Mouse (Mus musculus) forebrain, embryonic 15.5 days (tissue): ENCODE measurements around the gene Fam149b. TPM values are rescaled to one million over a fixed set of nuclear protein-coding genes. Genes with fewer than 3 reads are reported as not detected.
"Not testable (repeated sequence)": the region's sequence is repeated elsewhere in the genome, so short reads cannot be mapped to it uniquely, and the experiment has no call there.

Source experiments
- ATAC-seq: fragments of 200-750 bp; cut with Nextera tagmentation; replicated peaks from 2 replicates; pipeline ENCODE4 v1.8.0; 2017; ENCODE audit warnings: mild to moderate bottlenecking, moderate TSS enrichment, moderate library complexity
- H3K27ac ChIP-seq: fragments of 300-500 bp; sonication (generic); replicated peaks from 2 replicates; pipeline ENCODE4 v1.5.1; 2015; ENCODE audit warnings: mild to moderate bottlenecking, inconsistent platforms
- H3K27me3 ChIP-seq: fragments of 300-500 bp; sonication (generic); 2 replicates; pipeline ENCODE4 v1.6.1; 2015; ENCODE audit warnings: inconsistent platforms
- H3K36me3 ChIP-seq: fragments of 300-500 bp; sonication (generic); 2 replicates; pipeline ENCODE4 v1.6.1; 2015; ENCODE audit warnings: mild to moderate bottlenecking, inconsistent platforms
- H3K4me1 ChIP-seq: fragments of 300-500 bp; sonication (generic); 2 replicates; pipeline ENCODE4 v1.6.1; 2015; ENCODE audit warnings: inconsistent platforms
- H3K4me2 ChIP-seq: fragments of 300-500 bp; sonication (generic); replicated peaks from 2 replicates; pipeline ENCODE4 v1.6.1; 2015; ENCODE audit warnings: mild to moderate bottlenecking, inconsistent platforms
- H3K4me3 ChIP-seq: fragments of 300-500 bp; sonication (generic); 2 replicates; pipeline ENCODE4 v1.5.1; 2015; ENCODE audit warnings: mild to moderate bottlenecking, inconsistent platforms
- H3K9ac ChIP-seq: fragments of 300-500 bp; sonication (generic); replicated peaks from 2 replicates; pipeline ENCODE4 v1.6.1; 2015; ENCODE audit warnings: mild to moderate bottlenecking, inconsistent platforms
- H3K9me3 ChIP-seq: fragments of 300-500 bp; sonication (generic); 2 replicates; pipeline ENCODE4 v1.6.1; 2016; ENCODE audit warnings: inconsistent platforms
- WGBS: fragments of 180-500 bp; shearing (Covaris S2); methylation state at CpG from one replicate; pipeline ENCODE4 v1.1.7; 2015; ENCODE audit warnings: mixed read lengths; 5-methylcytosine and 5-hydroxymethylcytosine counted together
- polyA plus RNA-seq: library from polyadenylated mRNA; unstranded; fragments of >200 nt; fragmentation: Nextera tagmentation; extraction: Ambion mirVana; gene quantifications from 2 replicates; pipeline ENCODE4 v1.2.1, GENCODE M21; 2015

Fam149b gene
- 42.3 and 43.3 TPM in 2 replicates for polyA plus RNA-seq

DNA sequence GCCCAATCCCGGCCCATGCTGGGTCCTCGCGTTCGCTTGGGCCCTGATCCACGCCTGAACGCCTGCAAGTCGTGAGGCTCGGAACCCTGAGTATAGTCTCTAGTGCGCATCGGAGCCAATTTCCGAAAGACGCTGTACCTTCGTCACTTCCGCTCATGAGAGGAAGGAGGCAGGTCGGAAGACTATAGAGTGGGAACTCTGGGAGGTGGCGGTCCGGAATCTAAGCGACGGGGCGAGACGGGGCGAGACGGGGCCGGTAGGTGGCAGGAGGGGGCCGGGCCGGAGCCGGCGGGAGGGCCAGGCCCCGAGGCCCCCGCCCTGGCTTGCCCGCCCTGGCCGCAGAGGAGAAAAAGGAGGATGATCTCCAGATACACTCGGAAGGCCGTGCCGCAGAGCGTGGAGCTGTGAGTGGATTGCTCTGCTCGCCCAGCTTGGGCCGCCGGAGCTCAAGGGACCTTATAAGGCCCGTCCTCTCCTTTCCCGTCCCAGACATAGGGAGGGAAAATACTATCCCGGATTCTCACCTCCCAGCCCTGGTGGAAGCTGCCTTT, at the start of gene Fam149b, which contains the start of gene Ecd:
Fam149b (plus strand) TSS at position 172 of the 551 bp plus-strand sequence.
Ecd (minus strand) TSS at position 131 of the 551 bp plus-strand sequence.
- H3K4me1 ChIP-seq = peaks cover 28% of the 10 kb centered on the region
- WGBS = under 1% methylated on average over 42 of the region's 42 CpGs
- peak within 1 kb of the TSS; percentile 87 for H3K27ac ChIP-seq
- peak within 1 kb of the TSS; percentile 89 for H3K4me3 ChIP-seq
- H3K9me3 ChIP-seq = no peaks in the 10 kb centered on the region
- no peaks in the 10 kb centered on the region for H3K27me3 ChIP-seq
- H3K9ac ChIP-seq = peak within 1 kb of the TSS; percentile 99
- peaks cover 10% of the 10 kb centered on the region for H3K36me3 ChIP-seq
- peak within 1 kb of the TSS; percentile 67 for H3K4me2 ChIP-seq
- peak; percentile 98 for ATAC-seq

DNA sequence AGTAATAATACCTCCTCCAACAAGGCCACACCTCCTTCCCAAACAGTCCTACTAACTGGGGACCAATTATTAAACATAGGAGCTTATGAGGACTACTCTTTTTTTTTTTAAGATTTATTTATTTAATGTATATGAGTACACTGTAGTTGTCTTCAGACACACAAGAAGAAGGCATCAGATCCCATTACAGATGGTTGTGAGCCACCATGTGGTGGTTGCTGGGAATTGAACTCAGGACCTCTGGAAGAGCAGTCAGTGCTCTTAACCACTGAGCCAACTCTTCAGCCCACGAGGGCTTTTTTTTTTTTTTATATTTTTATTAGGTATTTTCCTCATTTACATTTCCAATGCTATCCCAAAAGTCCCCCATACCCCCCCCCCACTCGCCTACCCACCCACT, 42.9 kb upstream of the Fam149b start:
- not testable (repeated sequence) for H3K27me3 ChIP-seq, H3K9me3 ChIP-seq, H3K4me2 ChIP-seq, H3K4me3 ChIP-seq, H3K27ac ChIP-seq, ATAC-seq, H3K9ac ChIP-seq, H3K4me1 ChIP-seq, H3K36me3 ChIP-seq
- 63% methylated on average over 2 of the region's 2 CpGs for WGBS

DNA sequence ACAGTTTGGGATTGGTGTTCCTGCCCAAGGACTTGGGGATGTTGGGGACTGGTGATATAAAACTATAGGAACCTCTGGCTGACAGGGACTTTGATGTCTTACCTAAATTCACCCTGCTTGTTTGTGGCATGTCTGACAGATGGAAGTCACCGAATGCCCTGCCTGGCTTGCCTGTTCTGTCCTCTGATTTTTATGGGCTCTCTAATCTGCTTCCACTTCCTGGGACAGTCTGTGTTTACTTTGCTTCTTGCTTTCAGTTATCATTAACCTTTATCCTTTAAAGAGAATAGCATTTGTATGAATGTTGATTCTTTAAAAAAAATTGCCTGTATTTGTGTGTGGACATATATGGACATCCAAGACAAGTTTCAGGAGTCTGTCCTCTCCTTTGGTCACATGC, 32.8 kb upstream of the Fam149b start:
- 94% methylated on average over 1 of the region's 1 CpGs for WGBS
- H3K4me1 ChIP-seq = no peaks in the 10 kb centered on the region
- H3K4me2 ChIP-seq = no peak overlapping the region
- no peak overlapping the region for H3K27ac ChIP-seq
- no peak overlapping the region for H3K4me3 ChIP-seq
- no peak overlapping the region for H3K9ac ChIP-seq
- no peaks in the 10 kb centered on the region for H3K27me3 ChIP-seq
- peaks cover 25% of the 10 kb centered on the region; the same call in 1 of the 2 replicates for H3K36me3 ChIP-seq
- H3K9me3 ChIP-seq = no peaks in the 10 kb centered on the region
- ATAC-seq = no peak

DNA sequence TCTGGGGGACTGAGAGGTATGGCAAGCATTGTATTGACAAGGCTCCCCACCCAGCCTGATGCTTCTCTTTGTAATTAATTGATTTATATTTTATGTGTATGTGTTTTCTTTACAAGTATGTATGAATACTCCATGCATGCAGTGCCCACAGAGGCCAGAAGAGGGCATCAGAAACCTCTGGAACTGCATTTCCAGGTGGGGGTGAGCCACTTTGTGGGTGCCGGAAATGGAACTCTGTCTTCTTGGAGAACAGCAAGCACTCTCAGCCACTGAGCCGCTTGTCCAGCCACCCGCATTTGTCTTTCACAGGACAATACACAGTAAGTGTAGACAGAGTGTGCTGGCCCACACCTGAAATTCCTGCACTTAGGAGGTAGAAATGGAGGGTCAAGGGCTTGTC, 28.5 kb upstream of the Fam149b start:
- Histone ChIP-seq H3K27me3 (no peaks in the 10 kb centered on the region), H3K27ac (no peak overlapping the region), H3K36me3 (peaks cover 41% of the 10 kb centered on the region), H3K4me1 (no peaks in the 10 kb centered on the region), H3K4me3 (no peak overlapping the region), H3K4me2 (no peak overlapping the region), H3K9me3 (no peaks in the 10 kb centered on the region), H3K9ac (no peak overlapping the region)
- no peak for ATAC-seq
- 76% methylated on average over 3 of the region's 3 CpGs for WGBS

DNA sequence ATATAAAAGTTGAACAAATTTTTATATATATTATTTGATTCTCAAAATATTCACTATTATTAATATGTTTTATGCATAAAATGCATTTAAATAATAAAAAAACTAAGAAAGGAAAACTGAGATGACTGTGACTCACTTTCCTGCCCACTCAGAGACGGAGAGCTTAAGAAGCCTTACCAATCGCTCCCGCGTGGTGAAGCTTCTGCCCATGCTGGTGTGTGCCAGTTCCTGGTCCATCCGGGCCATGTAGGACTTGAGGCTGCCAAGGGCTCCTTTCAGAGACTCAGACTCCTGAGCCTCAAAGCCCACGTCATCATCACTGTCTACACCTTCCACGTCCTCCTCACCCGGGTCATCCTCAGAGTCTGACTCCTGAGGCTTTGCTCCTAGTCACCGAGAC, 23.8 kb upstream of the Fam149b start:
- Histone ChIP-seq H3K27me3 (no peaks in the 10 kb centered on the region), H3K4me2 (no peak overlapping the region), H3K4me1 (no peaks in the 10 kb centered on the region), H3K27ac (no peak overlapping the region), H3K9ac (no peak overlapping the region), H3K4me3 (no peak overlapping the region), H3K36me3 (peaks cover 62% of the 10 kb centered on the region), H3K9me3 (no peaks in the 10 kb centered on the region)
- 97% methylated on average over 9 of the region's 9 CpGs for WGBS
- no peak for ATAC-seq

DNA sequence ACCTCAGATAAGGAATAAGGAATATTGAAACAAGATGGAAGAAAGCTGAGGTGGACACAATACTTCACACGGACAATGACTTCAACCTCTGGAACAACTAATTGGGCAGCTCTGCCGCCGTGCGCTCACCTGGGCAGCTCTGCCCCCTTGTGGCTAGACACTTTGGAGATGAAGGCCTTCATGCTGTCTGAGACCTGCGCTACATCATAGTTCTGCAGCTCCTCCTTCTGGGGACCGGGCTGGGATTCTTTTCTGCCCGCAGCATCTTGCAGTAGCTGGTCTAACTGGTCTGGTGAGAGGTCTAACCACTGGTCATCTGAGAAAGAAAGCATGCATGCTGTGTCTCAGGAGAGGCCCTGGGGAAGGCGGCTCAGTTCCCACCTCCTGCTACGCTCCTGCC, 19.5 kb upstream of the Fam149b start:
- no peak overlapping the region for H3K9ac ChIP-seq
- H3K27ac ChIP-seq = no peak overlapping the region
- H3K4me1 ChIP-seq = no peaks in the 10 kb centered on the region
- peaks cover 63% of the 10 kb centered on the region for H3K36me3 ChIP-seq
- ATAC-seq = no peak
- H3K27me3 ChIP-seq = no peaks in the 10 kb centered on the region
- H3K4me3 ChIP-seq = no peak overlapping the region
- H3K4me2 ChIP-seq = no peak overlapping the region
- WGBS = 71% methylated on average over 9 of the region's 9 CpGs
- no peaks in the 10 kb centered on the region for H3K9me3 ChIP-seq

DNA sequence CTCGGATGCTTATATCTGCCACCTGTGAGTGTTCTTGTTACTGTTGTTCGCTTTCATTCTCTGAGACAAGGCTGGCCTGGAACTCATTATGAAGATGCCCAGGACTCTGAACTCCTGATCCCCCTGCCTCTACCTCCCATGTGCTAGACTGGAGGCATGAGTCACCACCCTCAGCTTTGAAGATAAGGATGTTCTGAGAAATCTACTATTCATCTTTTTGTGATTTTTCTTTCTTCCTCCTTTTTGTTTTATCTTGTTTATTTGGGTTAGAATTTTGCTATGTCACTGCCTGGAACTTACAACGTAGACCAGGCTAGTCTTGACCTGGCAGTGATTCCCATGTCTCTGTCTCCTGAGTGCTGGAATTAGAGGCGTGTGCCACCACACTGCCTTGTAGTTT, 16.6 kb upstream of the Fam149b start:
- H3K4me1 ChIP-seq = no peaks in the 10 kb centered on the region
- H3K36me3 ChIP-seq = peaks cover 67% of the 10 kb centered on the region
- WGBS = 88% methylated on average over 4 of the region's 4 CpGs
- ATAC-seq = no peak
- H3K4me2 ChIP-seq = no peak overlapping the region
- no peak overlapping the region for H3K9ac ChIP-seq
- H3K27me3 ChIP-seq = no peaks in the 10 kb centered on the region
- no peaks in the 10 kb centered on the region for H3K9me3 ChIP-seq
- no peak overlapping the region for H3K27ac ChIP-seq
- H3K4me3 ChIP-seq = no peak overlapping the region

DNA sequence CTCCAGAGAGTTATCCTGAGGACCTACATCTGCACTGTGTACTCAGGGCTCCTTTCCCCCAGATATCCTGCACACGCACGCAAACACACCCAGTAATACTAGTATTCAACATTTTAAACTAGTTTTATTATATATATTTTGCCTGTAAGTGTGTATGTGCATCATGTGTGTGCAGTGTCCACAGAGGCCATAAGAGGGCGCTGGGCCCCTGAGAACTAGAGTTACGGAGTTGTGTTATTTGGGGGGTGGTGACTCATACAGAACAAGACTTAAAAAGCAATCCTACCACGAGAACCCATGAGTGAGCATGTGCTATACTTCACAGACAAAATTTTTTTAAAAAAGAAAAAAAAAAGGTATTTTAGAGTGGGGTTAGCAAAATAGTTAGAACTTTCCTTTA, 8.5 kb upstream of the Fam149b start:
- no peak for ATAC-seq
- H3K4me1 ChIP-seq = no peaks in the 10 kb centered on the region
- no peaks in the 10 kb centered on the region for H3K9me3 ChIP-seq
- no peak overlapping the region for H3K9ac ChIP-seq
- peaks cover 52% of the 10 kb centered on the region for H3K36me3 ChIP-seq
- H3K27ac ChIP-seq = no peak overlapping the region
- 97% methylated on average over 5 of the region's 5 CpGs for WGBS
- no peak overlapping the region for H3K4me2 ChIP-seq
- H3K4me3 ChIP-seq = no peak overlapping the region
- no peaks in the 10 kb centered on the region for H3K27me3 ChIP-seq

DNA sequence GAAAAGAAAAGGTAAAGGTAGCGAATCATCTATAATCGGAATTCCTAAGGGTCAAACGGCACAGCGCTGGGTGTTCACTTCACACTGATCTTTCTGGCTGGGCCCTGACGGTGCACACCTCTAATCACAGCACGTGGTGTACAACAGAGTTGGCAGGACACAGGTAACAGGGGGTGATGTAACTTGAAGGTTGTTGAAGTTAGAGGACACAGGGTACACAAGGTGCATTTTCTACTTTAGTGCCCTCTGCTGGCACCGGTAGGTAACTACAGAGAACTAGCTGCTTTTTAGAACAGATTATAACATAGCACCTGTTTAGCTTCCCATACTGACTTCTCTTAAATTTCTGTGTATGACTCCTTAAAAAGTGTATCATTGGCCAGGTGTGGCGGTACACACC, 7.8 kb upstream of the Fam149b start:
- H3K27ac ChIP-seq = no peak overlapping the region
- no peak overlapping the region for H3K4me3 ChIP-seq
- no peak for ATAC-seq
- H3K36me3 ChIP-seq = peaks cover 50% of the 10 kb centered on the region
- WGBS = 86% methylated on average over 8 of the region's 8 CpGs
- no peaks in the 10 kb centered on the region for H3K4me1 ChIP-seq
- H3K27me3 ChIP-seq = no peaks in the 10 kb centered on the region
- no peaks in the 10 kb centered on the region for H3K9me3 ChIP-seq
- H3K9ac ChIP-seq = no peak overlapping the region
- no peak overlapping the region for H3K4me2 ChIP-seq

DNA sequence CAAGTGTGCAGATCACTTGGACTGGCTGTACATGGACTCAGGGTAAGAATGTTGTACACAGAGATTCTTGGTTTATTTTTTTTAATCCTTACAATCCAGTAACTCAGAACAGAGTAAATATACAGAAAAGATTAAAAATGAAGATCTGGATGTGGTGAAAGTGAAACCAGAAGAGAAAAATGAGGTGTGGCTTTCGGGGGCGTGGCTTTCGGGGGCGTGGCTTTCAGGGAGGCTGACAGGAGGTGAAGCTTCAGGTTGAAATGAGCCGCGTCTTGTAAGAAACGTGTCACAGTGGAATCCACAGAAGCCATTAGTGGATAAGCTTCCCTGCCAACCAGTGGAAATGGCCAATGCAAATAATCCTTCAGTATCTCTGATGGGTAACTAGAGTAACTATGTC, 7.1 kb upstream of the Fam149b start:
- Histone ChIP-seq H3K4me3 (no peak overlapping the region), H3K9ac (no peak overlapping the region), H3K9me3 (no peaks in the 10 kb centered on the region), H3K4me1 (peaks cover under 1% of the 10 kb centered on the region; the same call in 1 of the 2 replicates), H3K27ac (no peak overlapping the region), H3K4me2 (no peak overlapping the region), H3K27me3 (no peaks in the 10 kb centered on the region), H3K36me3 (peaks cover 43% of the 10 kb centered on the region)
- WGBS = 94% methylated on average over 7 of the region's 7 CpGs
- no peak for ATAC-seq

DNA sequence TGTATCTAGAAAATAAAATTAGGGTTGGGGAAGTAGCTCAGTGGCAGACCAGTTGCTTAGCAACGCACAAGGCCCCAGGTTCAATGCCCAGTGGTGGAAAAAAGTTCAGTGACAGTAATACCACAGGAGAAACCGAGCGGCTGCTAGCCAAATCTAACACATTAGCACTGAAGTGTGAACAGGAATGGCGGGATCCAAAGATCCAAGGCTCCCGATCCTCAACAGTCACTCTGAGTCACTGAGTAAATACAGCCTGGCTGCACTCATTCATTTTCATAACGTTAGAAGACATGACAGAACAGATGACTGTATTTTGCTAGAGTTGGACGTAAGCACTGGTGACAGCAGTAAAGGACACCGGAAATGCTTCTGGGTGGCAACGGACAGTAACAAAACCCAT, 2.1 kb upstream of the Fam149b start:
- no peak for ATAC-seq
- peaks cover 28% of the 10 kb centered on the region for H3K4me1 ChIP-seq
- WGBS = 89% methylated on average over 9 of the region's 9 CpGs
- H3K4me2 ChIP-seq = no peak overlapping the region
- no peak overlapping the region for H3K9ac ChIP-seq
- no peaks in the 10 kb centered on the region for H3K9me3 ChIP-seq
- no peak overlapping the region for H3K4me3 ChIP-seq
- no peak overlapping the region for H3K27ac ChIP-seq
- H3K36me3 ChIP-seq = peaks cover 20% of the 10 kb centered on the region
- H3K27me3 ChIP-seq = no peaks in the 10 kb centered on the region

DNA sequence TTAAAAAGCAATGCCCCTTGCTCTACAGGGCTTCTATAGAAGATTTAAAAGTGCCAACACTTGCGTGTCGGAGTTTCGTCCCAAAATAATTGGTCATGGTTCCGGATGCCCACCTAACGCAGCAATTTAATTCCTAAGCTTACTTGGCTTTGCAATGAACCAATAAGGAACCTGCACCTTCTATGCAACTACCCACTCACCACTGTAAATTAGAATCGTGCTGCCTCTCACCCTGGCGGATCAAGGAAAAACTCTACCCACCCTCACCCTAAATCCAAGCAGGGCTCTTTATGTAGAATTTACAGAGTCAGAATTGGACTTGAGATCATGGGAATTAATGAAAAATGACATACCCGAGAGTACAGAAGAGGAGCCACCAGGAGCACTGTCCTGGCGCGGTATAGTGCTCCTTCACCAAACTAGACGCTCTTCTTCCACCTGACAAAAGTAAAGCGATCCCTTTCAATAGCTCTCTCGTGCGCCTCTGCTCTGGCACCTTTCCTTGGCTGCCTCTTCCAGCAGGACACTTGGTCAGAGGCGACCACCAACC, 446 bp upstream of the Fam149b start:
- ATAC-seq = peak; percentile 39
- peaks cover 9% of the 10 kb centered on the region for H3K36me3 ChIP-seq
- peak overlapping the region; percentile 99 for H3K9ac ChIP-seq
- no peaks in the 10 kb centered on the region for H3K9me3 ChIP-seq
- WGBS = 3% methylated on average over 15 of the region's 15 CpGs
- no peaks in the 10 kb centered on the region for H3K27me3 ChIP-seq
- H3K4me3 ChIP-seq = peak overlapping the region; percentile 89
- peak overlapping the region; percentile 67 for H3K4me2 ChIP-seq
- H3K27ac ChIP-seq = peak overlapping the region; percentile 87
- H3K4me1 ChIP-seq = peaks cover 28% of the 10 kb centered on the region

DNA sequence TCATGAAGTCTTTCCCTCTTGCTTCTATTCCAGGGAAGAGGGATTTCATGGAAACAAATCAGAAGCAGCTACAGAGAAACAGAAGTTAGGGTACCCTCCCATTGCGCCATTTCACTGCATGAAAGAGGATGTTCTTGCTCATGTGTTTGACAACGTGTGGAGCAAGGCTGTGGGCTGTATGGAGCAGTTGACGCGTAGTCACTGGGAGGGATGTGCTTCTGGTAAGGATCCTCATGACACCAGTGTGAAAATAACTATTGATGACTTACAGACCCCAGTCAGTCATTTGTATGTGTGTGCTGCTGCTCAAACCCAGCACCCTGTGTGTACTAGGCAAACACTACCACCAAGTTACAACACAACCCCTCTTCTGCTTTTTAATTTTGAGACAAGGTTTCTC, 15.3 kb downstream of the Fam149b start:
- no peaks in the 10 kb centered on the region for H3K4me1 ChIP-seq
- no peak for ATAC-seq
- H3K36me3 ChIP-seq = peaks cover 81% of the 10 kb centered on the region
- H3K9me3 ChIP-seq = no peaks in the 10 kb centered on the region
- no peak overlapping the region for H3K4me2 ChIP-seq
- H3K9ac ChIP-seq = no peak overlapping the region
- H3K4me3 ChIP-seq = no peak overlapping the region
- H3K27me3 ChIP-seq = no peaks in the 10 kb centered on the region
- no peak overlapping the region for H3K27ac ChIP-seq
- 94% methylated on average over 4 of the region's 4 CpGs for WGBS
